Mouse (Mus musculus): ENCODE data around the gene Tbc1d2. TPM values are rescaled to one million over a fixed set of nuclear protein-coding genes. Genes with fewer than 3 reads are reported as not detected.

The Tbc1d2 gene
- polyA plus RNA-seq (2014; fragmentation: Nextera tagmentation; extraction: Ambion mirVana), result 1.8 TPM in 2 replicates

- ATAC-seq (ENCODE audit: low read depth) (peak; percentile 98), DNase-seq (ENCODE audit: low spot score) (peak; percentile 95)
- peak within 1 kb of the TSS; percentile 95 for H3K4me2 ChIP-seq (ENCODE audit: low read depth, low read length)
- H3K36me3 ChIP-seq (ENCODE audit: control insufficient read depth, insufficient read depth, low read length), result no peaks in the 10 kb centered on the region
- H3K9me3 ChIP-seq (ENCODE audit: control insufficient read depth, low read length), result no peaks in the 10 kb centered on the region
- peaks cover 21% of the 10 kb centered on the region; the same call in 1 of the 2 replicates for H3K27me3 ChIP-seq (replicated peaks; ENCODE audit: control insufficient read depth, insufficient read depth, low read length)
- H3K4me1 ChIP-seq (ENCODE audit: control insufficient read depth, insufficient read depth, low read length), result peaks cover 9% of the 10 kb centered on the region; the same call in 1 of the 2 replicates
- H3K9ac ChIP-seq (ENCODE audit: low read depth, low read length), result peak within 1 kb of the TSS; percentile 77
- H3K27ac ChIP-seq (replicated peaks; ENCODE audit: low read depth, low read length), result peak within 1 kb of the TSS; percentile 84
- 0% methylated on average over 39 of the region's 69 CpGs for WGBS
- H3K4me3 ChIP-seq (ENCODE audit: low read depth, low read length), result peak within 1 kb of the TSS; percentile 75
Observed at GRCm38 (mm10) chr4:46650086-46650753, at the start of gene Tbc1d2. Tbc1d2 (minus strand) TSS chr4:46650209.

GRCm38 (mm10) chr4:46696467-46696866 lies 46.5 kb upstream of the Tbc1d2 start:
- H3K27ac ChIP-seq (replicated peaks; ENCODE audit: low read depth, low read length), result no peak overlapping the region
- no peaks in the 10 kb centered on the region for H3K9me3 ChIP-seq (ENCODE audit: control insufficient read depth, low read length)
- H3K4me3 ChIP-seq (ENCODE audit: low read depth, low read length), result no peak overlapping the region
- DNase-seq (ENCODE audit: low spot score) (no peak), ATAC-seq (ENCODE audit: low read depth) (no peak)
- no peak overlapping the region for H3K4me2 ChIP-seq (ENCODE audit: low read depth, low read length)
- no peaks in the 10 kb centered on the region for H3K4me1 ChIP-seq (ENCODE audit: control insufficient read depth, insufficient read depth, low read length)
- H3K27me3 ChIP-seq (replicated peaks; ENCODE audit: control insufficient read depth, insufficient read depth, low read length), result no peaks in the 10 kb centered on the region
- WGBS, result 83% methylated on average over 5 of the region's 6 CpGs
- H3K9ac ChIP-seq (ENCODE audit: low read depth, low read length), result no peak overlapping the region
- no peaks in the 10 kb centered on the region for H3K36me3 ChIP-seq (ENCODE audit: control insufficient read depth, insufficient read depth, low read length)

- no peak overlapping the region for H3K4me2 ChIP-seq (ENCODE audit: low read depth, low read length)
- WGBS, result 81% methylated on average over 8 of the region's 8 CpGs
- H3K9ac ChIP-seq (ENCODE audit: low read depth, low read length), result no peak overlapping the region
- H3K27ac ChIP-seq (replicated peaks; ENCODE audit: low read depth, low read length), result no peak overlapping the region
- ATAC-seq (ENCODE audit: low read depth) (no peak), DNase-seq (ENCODE audit: low spot score) (no peak)
- H3K4me3 ChIP-seq (ENCODE audit: low read depth, low read length), result no peak overlapping the region
- no peaks in the 10 kb centered on the region for H3K36me3 ChIP-seq (ENCODE audit: control insufficient read depth, insufficient read depth, low read length)
- no peaks in the 10 kb centered on the region for H3K9me3 ChIP-seq (ENCODE audit: control insufficient read depth, low read length)
- H3K27me3 ChIP-seq (replicated peaks; ENCODE audit: control insufficient read depth, insufficient read depth, low read length), result no peaks in the 10 kb centered on the region
- H3K4me1 ChIP-seq (ENCODE audit: control insufficient read depth, insufficient read depth, low read length), result no peaks in the 10 kb centered on the region
Observed at GRCm38 (mm10) chr4:46690565-46690964, 40.6 kb upstream of the Tbc1d2 start.

- no peak overlapping the region for H3K9ac ChIP-seq (ENCODE audit: low read depth, low read length)
- ATAC-seq (ENCODE audit: low read depth) (no peak), DNase-seq (ENCODE audit: low spot score) (no peak)
- H3K9me3 ChIP-seq (ENCODE audit: control insufficient read depth, low read length), result no peaks in the 10 kb centered on the region
- 82% methylated on average over 8 of the region's 8 CpGs for WGBS
- H3K27ac ChIP-seq (replicated peaks; ENCODE audit: low read depth, low read length), result no peak overlapping the region
- no peaks in the 10 kb centered on the region for H3K27me3 ChIP-seq (replicated peaks; ENCODE audit: control insufficient read depth, insufficient read depth, low read length)
- no peak overlapping the region for H3K4me3 ChIP-seq (ENCODE audit: low read depth, low read length)
- no peaks in the 10 kb centered on the region for H3K36me3 ChIP-seq (ENCODE audit: control insufficient read depth, insufficient read depth, low read length)
- no peak overlapping the region for H3K4me2 ChIP-seq (ENCODE audit: low read depth, low read length)
- H3K4me1 ChIP-seq (ENCODE audit: control insufficient read depth, insufficient read depth, low read length), result no peaks in the 10 kb centered on the region
Observed at GRCm38 (mm10) chr4:46690023-46690420, 40.0 kb upstream of the Tbc1d2 start.

- 46% methylated on average over 15 of the region's 15 CpGs for whole genome bisulfite sequencing
Observed at GRCm38 (mm10) chr4:46689397-46690022, 39.5 kb upstream of the Tbc1d2 start.

GRCm38 (mm10) chr4:46688213-46688832 lies 38.3 kb upstream of the Tbc1d2 start:
- Histone ChIP-seq H3K4me1 (ENCODE audit: control insufficient read depth, insufficient read depth, low read length) (no peaks in the 10 kb centered on the region), H3K9me3 (ENCODE audit: control insufficient read depth, low read length) (no peaks in the 10 kb centered on the region), H3K4me3 (ENCODE audit: low read depth, low read length) (no peak overlapping the region), H3K9ac (ENCODE audit: low read depth, low read length) (no peak overlapping the region), H3K27me3 (replicated peaks; ENCODE audit: control insufficient read depth, insufficient read depth, low read length) (no peaks in the 10 kb centered on the region), H3K27ac (replicated peaks; ENCODE audit: low read depth, low read length) (no peak overlapping the region), H3K36me3 (ENCODE audit: control insufficient read depth, insufficient read depth, low read length) (no peaks in the 10 kb centered on the region), H3K4me2 (ENCODE audit: low read depth, low read length) (no peak overlapping the region)
- 69% methylated on average over 14 of the region's 14 CpGs for WGBS
- ATAC-seq (ENCODE audit: low read depth) (no peak), DNase-seq (ENCODE audit: low spot score) (no peak)

More at GRCm38 (mm10) chr4:46689397-46690022, 39.5 kb upstream of the Tbc1d2 start:
- Histone ChIP-seq H3K36me3 (ENCODE audit: control insufficient read depth, insufficient read depth, low read length) (no peaks in the 10 kb centered on the region), H3K4me2 (ENCODE audit: low read depth, low read length) (no peak overlapping the region), H3K27ac (replicated peaks; ENCODE audit: low read depth, low read length) (no peak overlapping the region), H3K9ac (ENCODE audit: low read depth, low read length) (no peak overlapping the region), H3K4me1 (ENCODE audit: control insufficient read depth, insufficient read depth, low read length) (no peaks in the 10 kb centered on the region), H3K9me3 (ENCODE audit: control insufficient read depth, low read length) (no peaks in the 10 kb centered on the region), H3K4me3 (ENCODE audit: low read depth, low read length) (no peak overlapping the region), H3K27me3 (replicated peaks; ENCODE audit: control insufficient read depth, insufficient read depth, low read length) (no peaks in the 10 kb centered on the region)
- DNase-seq (ENCODE audit: low spot score), result peak; percentile 58
- peak; percentile 76 for ATAC-seq (ENCODE audit: low read depth)

GRCm38 (mm10) chr4:46684160-46684559 lies 34.2 kb upstream of the Tbc1d2 start:
- DNase-seq (ENCODE audit: low spot score) (no peak), ATAC-seq (ENCODE audit: low read depth) (no peak)
- no peak overlapping the region for H3K27ac ChIP-seq (replicated peaks; ENCODE audit: low read depth, low read length)
- H3K4me1 ChIP-seq (ENCODE audit: control insufficient read depth, insufficient read depth, low read length), result no peaks in the 10 kb centered on the region
- no peaks in the 10 kb centered on the region for H3K36me3 ChIP-seq (ENCODE audit: control insufficient read depth, insufficient read depth, low read length)
- H3K9ac ChIP-seq (ENCODE audit: low read depth, low read length), result no peak overlapping the region
- H3K4me2 ChIP-seq (ENCODE audit: low read depth, low read length), result no peak overlapping the region
- H3K27me3 ChIP-seq (replicated peaks; ENCODE audit: control insufficient read depth, insufficient read depth, low read length), result no peaks in the 10 kb centered on the region
- H3K9me3 ChIP-seq (ENCODE audit: control insufficient read depth, low read length), result no peaks in the 10 kb centered on the region
- H3K4me3 ChIP-seq (ENCODE audit: low read depth, low read length), result no peak overlapping the region
- 61% methylated on average over 6 of the region's 6 CpGs for WGBS

- DNase-seq (ENCODE audit: low spot score), result no peak
- H3K4me2 ChIP-seq (ENCODE audit: low read depth, low read length), result no peak overlapping the region
- H3K27ac ChIP-seq (replicated peaks; ENCODE audit: low read depth, low read length), result no peak overlapping the region
- H3K27me3 ChIP-seq (replicated peaks; ENCODE audit: control insufficient read depth, insufficient read depth, low read length), result no peaks in the 10 kb centered on the region
- H3K36me3 ChIP-seq (ENCODE audit: control insufficient read depth, insufficient read depth, low read length), result no peaks in the 10 kb centered on the region
- H3K9me3 ChIP-seq (ENCODE audit: control insufficient read depth, low read length), result no peaks in the 10 kb centered on the region
- H3K4me1 ChIP-seq (ENCODE audit: control insufficient read depth, insufficient read depth, low read length), result no peaks in the 10 kb centered on the region
- no peak for ATAC-seq (ENCODE audit: low read depth)
- no peak overlapping the region for H3K9ac ChIP-seq (ENCODE audit: low read depth, low read length)
- WGBS, result 68% methylated on average over 3 of the region's 3 CpGs
- H3K4me3 ChIP-seq (ENCODE audit: low read depth, low read length), result no peak overlapping the region
Observed at GRCm38 (mm10) chr4:46676646-46677045, 26.6 kb upstream of the Tbc1d2 start.
